In the genomic region with DNA sequence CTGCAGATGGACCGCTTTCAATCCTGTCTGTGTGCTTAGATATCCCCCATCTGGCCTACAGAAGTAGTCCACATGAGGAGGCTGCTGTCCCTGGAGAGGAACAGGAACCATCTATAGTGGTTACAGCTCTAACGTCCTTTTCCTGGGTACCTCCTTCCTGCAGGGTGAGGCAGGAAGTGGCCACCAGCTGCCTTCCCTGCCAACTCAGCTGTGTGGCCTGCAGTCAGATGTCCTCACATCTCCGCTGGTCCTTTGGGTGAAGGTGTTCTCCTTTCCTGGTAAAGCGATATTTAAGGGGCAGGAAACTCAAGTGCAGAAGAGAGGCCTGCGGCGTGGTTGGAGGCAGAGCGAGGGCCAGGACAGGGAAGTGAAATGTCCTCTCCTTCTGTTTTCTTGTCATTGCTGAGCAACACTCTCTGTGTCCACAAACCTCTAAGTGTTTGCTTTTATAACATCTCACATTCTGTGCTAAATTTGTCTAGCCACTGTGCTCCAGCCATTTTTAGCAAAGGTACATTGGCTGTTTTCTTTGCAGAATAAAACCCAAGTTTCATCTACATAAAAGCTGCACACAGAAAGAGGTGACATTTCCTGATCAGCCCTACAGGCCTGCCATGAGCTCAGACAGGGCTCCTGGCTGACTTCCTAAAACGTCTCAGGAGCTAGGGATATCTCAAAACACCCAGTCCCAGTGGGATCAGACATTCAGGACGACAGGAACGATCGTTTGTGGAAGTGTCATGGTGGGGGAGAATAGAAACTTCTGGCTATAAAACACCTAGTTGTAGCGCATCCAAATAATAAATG, we compare ENCODE assay signal across 8 mouse cellular contexts.
DNase-seq lines count a peak whose midpoint lies in the region; ATAC-seq and TF ChIP-seq lines count a peak whose summit lies in the region.

No protein-coding gene starts in this region.

- no peak for TF ChIP-seq POLR2A in bone marrow macrophage, adult 2 months (IDR thresholded peaks at IDR 0.05; ENCODE audit: borderline replicate concordance, low read depth, low read length)

- no peak overlapping the region for H3K4me3 ChIP-seq in bone marrow macrophage, adult 2 months (ENCODE audit: insufficient read depth, low read length)

- TF ChIP-seq CTCF in bone marrow macrophage, adult 2 months (IDR thresholded peaks at IDR 0.05; ENCODE audit: low read depth, low read length): no peak

- intact Hi-C loops in heart, postnatal 25 days (cut with DNase I): loop anchor here (5.0 kb wide), 2 partner anchors 34 to 159 kb away; no protein-coding TSS in a partner anchor

- H3K27ac ChIP-seq in bone marrow macrophage, adult 2 months (ENCODE audit: insufficient read depth, low read depth, low read length): peak overlapping the region; percentile 87

- peak; percentile 82 for ATAC-seq in frontal cortex, adult (ENCODE audit: low TSS enrichment)

- H3K4me1 ChIP-seq in bone marrow macrophage, adult 2 months (ENCODE audit: control insufficient read depth, insufficient read depth, low read length): peaks cover 65% of the 10 kb centered on the region

- no peak for DNase-seq in frontal cortex, postnatal 25 days (ENCODE audit: low spot score in 2 of 2)
- DNase-seq in heart, postnatal 25 days (ENCODE audit: low spot score): peak; percentile 43
- DNase-seq in liver: peak; percentile 34
- DNase-seq in natural killer cell, adult 2 months (ENCODE audit: low spot score in 2 of 2): peak; percentile 54 to 65
- DNase-seq in Muller cell, postnatal 12 days (ENCODE audit: inconsistent ontology term): no peak
- no peak for DNase-seq in cerebellum, postnatal 4 days (ENCODE audit: low spot score in 2 of 2)

Comparison
In these comparisons a context has a peak if more than half of its experiments do, and no peak if none do; other contexts are left out.
1. DNase-seq: peak in heart, postnatal 25 days (single experiment), liver (single experiment) and natural killer cell, adult 2 months (2 of 2); none in frontal cortex, postnatal 25 days (0 of 2), Muller cell, postnatal 12 days (single experiment) and cerebellum, postnatal 4 days (0 of 2).